Mouse (Mus musculus) G1E (cell line): ENCODE measurements around the gene Mmaa. TPM values are rescaled to one million over a fixed set of nuclear protein-coding genes. Genes with fewer than 3 reads are reported as not detected.
A peak's percentile ranks its signal among the peaks of the same experiment; 100 is the strongest.

ENCODE experiments used
- ATAC-seq: 2 replicates; pipeline ENCODE4 v1.8.0; 2016; ENCODE audit warnings: mild to moderate bottlenecking; ENCODE audit not compliant: insufficient number of reproducible peaks, poor library complexity, low FRiP score, severe bottlenecking; ENCODE audit errors: extremely low read depth
- DNase-seq: peaks from one replicate; pipeline ENCODE4 v3.0.0; 2012; ENCODE audit warnings: low spot score
- H3K27me3 ChIP-seq: 2 replicates; pipeline ENCODE4 v1.6.1; 2012; ENCODE audit warnings: mild to moderate bottlenecking, low read length, inconsistent platforms; ENCODE audit not compliant: insufficient read depth
- H3K36me3 ChIP-seq: replicated peaks from 2 replicates; pipeline ENCODE3; 2012; ENCODE audit warnings: mild to moderate bottlenecking, inconsistent platforms
- H3K4me1 ChIP-seq: 2 replicates; pipeline ENCODE4 v1.6.1; 2012; ENCODE audit warnings: low read depth, low read length, inconsistent platforms, mixed read lengths; ENCODE audit not compliant: insufficient read depth
- H3K4me3 ChIP-seq: 2 replicates; pipeline ENCODE4 v1.5.1; 2012; ENCODE audit warnings: low read depth, mild to moderate bottlenecking, inconsistent platforms, low read length, moderate library complexity, mixed read lengths
- H3K9me3 ChIP-seq: replicated peaks from 2 replicates; pipeline ENCODE4 v1.6.1; 2012; ENCODE audit warnings: inconsistent platforms
- CTCF ChIP-seq: IDR thresholded peaks from 2 replicates; pipeline ENCODE4 v1.5.1; 2012; ENCODE audit warnings: low read depth, low read length, inconsistent platforms, mixed read lengths
- GATA1 ChIP-seq: IDR thresholded peaks from 2 replicates; pipeline ENCODE4 v1.6.1; 2012; ENCODE audit warnings: borderline replicate concordance, low read length, inconsistent platforms, mixed read lengths
- GATA2 ChIP-seq: IDR thresholded peaks from 2 replicates; pipeline ENCODE4 v1.6.1; 2012; ENCODE audit warnings: low read depth, low read length, inconsistent platforms, borderline replicate concordance
- POLR2AphosphoS5 ChIP-seq: IDR thresholded peaks from 2 replicates; pipeline ENCODE4 v1.6.1; 2012; ENCODE audit warnings: low read depth, low read length, inconsistent platforms; ENCODE audit not compliant: insufficient replicate concordance
- TAL1 ChIP-seq: conservative IDR thresholded peaks from 2 replicates; pipeline ENCODE4 v1.6.1; 2012; ENCODE audit warnings: low read depth, low read length, inconsistent platforms, mixed read lengths
- polyA plus RNA-seq: library from polyadenylated mRNA; stranded (reverse); fragments of >175 nt; gene quantifications from 2 replicates; pipeline ENCODE4 v1.2.3, GENCODE M21; 2012
- total RNA-seq, 2 experiments: library from RNA; stranded (forward) in 1 of 2; stranded (reverse) in 1 of 2; fragments of 200-1000 nt in 1 of 2; fragments of >200 nt in 1 of 2; fragmentation: Nextera tagmentation in 1 of 2; gene quantifications; 2 replicates each; pipeline ENCODE4 v1.2.3; 2014 to 2017

Mmaa gene
- total and polyA plus RNA-seq, 3 experiments, result 0.47 to 6.4 (median 4.1) TPM

- no peaks in the 10 kb centered on the region for H3K9me3 ChIP-seq
- TF ChIP-seq TAL1 (no peak), GATA1 (no peak), CTCF (no peak), POLR2AphosphoS5 (no peak), GATA2 (no peak)
- peaks cover 7% of the 10 kb centered on the region for H3K36me3 ChIP-seq
- DNase-seq (no peak), ATAC-seq (no peak)
- H3K27me3 ChIP-seq, result 0 out of 2 replicates have a peak, but pooled peaks cover 5% of the 10 kb centered on the region
- no peak overlapping the region for H3K4me3 ChIP-seq
- peaks cover 3% of the 10 kb centered on the region for H3K4me1 ChIP-seq
Measured at GRCm38 (mm10) chr8:79305941-79306340, 11.2 kb upstream of the Mmaa start.

GRCm38 (mm10) chr8:79301548-79301947 lies 6.8 kb upstream of the Mmaa start:
- no peak for DNase-seq
- no peaks in the 10 kb centered on the region for H3K9me3 ChIP-seq
- H3K27me3 ChIP-seq, result no peaks in the 10 kb centered on the region
- peaks cover 23% of the 10 kb centered on the region for H3K36me3 ChIP-seq
- H3K4me1 ChIP-seq, result peaks cover 2% of the 10 kb centered on the region; the same call in 1 of the 2 replicates
- H3K4me3 ChIP-seq, result no peak overlapping the region
- ATAC-seq, result no peak
- TF ChIP-seq GATA1, result no peak
- no peak for TF ChIP-seq GATA2
- no peak for TF ChIP-seq TAL1
- TF ChIP-seq CTCF, result no peak
- TF ChIP-seq POLR2AphosphoS5, result no peak

GRCm38 (mm10) chr8:79299704-79300103 lies 5.0 kb upstream of the Mmaa start:
- H3K9me3 ChIP-seq, result no peaks in the 10 kb centered on the region
- DNase-seq, result no peak
- peaks cover 11% of the 10 kb centered on the region for H3K4me1 ChIP-seq
- H3K27me3 ChIP-seq, result no peaks in the 10 kb centered on the region
- no peak for TF ChIP-seq TAL1
- TF ChIP-seq GATA2, result no peak
- no peak for TF ChIP-seq POLR2AphosphoS5
- no peak for TF ChIP-seq GATA1
- TF ChIP-seq CTCF, result no peak
- ATAC-seq, result no peak
- H3K36me3 ChIP-seq, result peaks cover 23% of the 10 kb centered on the region
- no peak overlapping the region for H3K4me3 ChIP-seq

- Histone ChIP-seq H3K27me3 (no peaks in the 10 kb centered on the region), H3K4me1 (peaks cover 23% of the 10 kb centered on the region), H3K9me3 (no peaks in the 10 kb centered on the region), H3K4me3 (no peak overlapping the region), H3K36me3 (peaks cover 19% of the 10 kb centered on the region)
- TF ChIP-seq CTCF, result 0 out of 2 replicates have a peak, but pooled peaks have one; percentile 12
- TF ChIP-seq POLR2AphosphoS5, result no peak
- peak; percentile 10 for DNase-seq
- ATAC-seq, result no peak
Measured at GRCm38 (mm10) chr8:79297763-79298162, 3.0 kb upstream of the Mmaa start.

- Histone ChIP-seq H3K36me3 (peaks cover 13% of the 10 kb centered on the region), H3K4me1 (peaks cover 27% of the 10 kb centered on the region), H3K9me3 (no peaks in the 10 kb centered on the region), H3K27me3 (no peaks in the 10 kb centered on the region), H3K4me3 (peak overlapping the region; percentile 90)
- DNase-seq, result peak; percentile 11
- ATAC-seq, result no peak
- TF ChIP-seq TAL1, result no peak
- no peak for TF ChIP-seq GATA2
- TF ChIP-seq GATA1, result no peak
- no peak for TF ChIP-seq CTCF
- no peak for TF ChIP-seq POLR2AphosphoS5
Measured at GRCm38 (mm10) chr8:79295276-79296105, 754 bp upstream of the Mmaa start.

DNA sequence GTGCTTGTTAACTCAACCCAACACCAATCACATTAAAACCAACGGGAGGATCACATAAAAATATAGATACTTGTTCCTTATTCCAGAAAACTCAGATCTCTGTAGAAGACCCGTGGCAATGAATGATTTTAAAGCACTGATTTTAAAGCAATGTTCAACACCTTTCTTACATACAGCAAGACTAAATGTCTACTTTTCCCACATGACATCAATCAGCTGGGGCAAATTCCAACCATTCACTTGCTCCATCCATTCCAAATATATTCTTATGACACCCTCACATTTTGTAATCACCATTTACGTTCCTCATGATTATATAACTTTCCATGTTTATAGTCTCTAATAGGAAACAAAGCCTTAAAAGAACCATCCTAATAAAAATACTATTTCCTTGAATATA lies 896 bp downstream of the Mmaa start:
- Histone ChIP-seq H3K36me3 (peaks cover 8% of the 10 kb centered on the region), H3K9me3 (no peaks in the 10 kb centered on the region), H3K4me3 (peak overlapping the region; percentile 90; the same call in 1 of the 2 replicates), H3K27me3 (no peaks in the 10 kb centered on the region), H3K4me1 (peaks cover 30% of the 10 kb centered on the region)
- no peak for DNase-seq
- TF ChIP-seq POLR2AphosphoS5, result no peak
- TF ChIP-seq GATA1, result no peak
- TF ChIP-seq TAL1, result no peak
- TF ChIP-seq GATA2, result no peak
- TF ChIP-seq CTCF, result no peak
- ATAC-seq, result no peak
